23 mouse cellular contexts compared by ENCODE assay signal in genomic region chr6:63531751-63532150, GRCm38 (mm10).
DNase-seq lines count a peak whose midpoint lies in the region.
"Had no signal": no experiment of that assay in that cellular context is flagged by ENCODE, and none has a peak within 500 bp of the region (broad histone marks: within the 10 kb centered on the region; RNA-seq: fewer than 3 reads in every experiment).

No protein-coding gene starts in this region.

- no peaks in the 10 kb centered on the region for H3K4me1 ChIP-seq in hindbrain, embryonic 10.5 days (replicated peaks)
- H3K4me1 ChIP-seq: forebrain, embryonic 10.5 days; heart, embryonic 15.5 days; hindbrain, embryonic 15.5 days; limb, embryonic 13.5 days; liver, embryonic 13.5 days; lung, embryonic 15.5 days; megakaryocyte, embryonic 14.5 days; midbrain, embryonic 13.5 days; neural tube, embryonic 12.5 days had no signal

- DNase-seq in frontal cortex, postnatal 36 days (ENCODE audit: low spot score in 2 of 2), result peak; percentile 3 to 10
- no peak for DNase-seq in frontal cortex, postnatal 10 days (ENCODE audit: low spot score in 2 of 2)
- peak; percentile 1 for DNase-seq in right cerebral cortex, postnatal 4 days
- DNase-seq in right cerebral cortex, postnatal 14 days, result no peak
- peak; percentile 73 for DNase-seq in cerebellum, adult 9-10 months
- no peak for DNase-seq in embryo, embryonic 10 days (ENCODE audit: low spot score)
- no peak for DNase-seq in hindbrain, embryonic 10.5 days (ENCODE audit: low spot score)
- no peak for DNase-seq in kidney, postnatal 25 days
- DNase-seq: adrenal gland, postnatal 25 days; gastrocnemius, adult 2 months; heart, postnatal 4 days; kidney, postnatal 36 days; layer of hippocampus, postnatal 36 days; liver, embryonic 13.5 days; lung, postnatal 36 days had no signal

- H3K9me3 ChIP-seq in hindbrain, embryonic 10.5 days, result no peaks in the 10 kb centered on the region
- H3K9me3 ChIP-seq: forebrain, embryonic 10.5 days; heart, embryonic 15.5 days; hindbrain, embryonic 15.5 days; limb, embryonic 13.5 days; liver, embryonic 13.5 days; lung, embryonic 15.5 days; megakaryocyte, embryonic 14.5 days; midbrain, embryonic 13.5 days; neural tube, embryonic 12.5 days had no signal

- no peaks in the 10 kb centered on the region for H3K36me3 ChIP-seq in hindbrain, embryonic 10.5 days
- H3K36me3 ChIP-seq: forebrain, embryonic 10.5 days; heart, embryonic 15.5 days; hindbrain, embryonic 15.5 days; limb, embryonic 13.5 days; liver, embryonic 13.5 days; lung, embryonic 15.5 days; midbrain, embryonic 13.5 days; neural tube, embryonic 12.5 days had no signal

- no peak overlapping the region for H3K27ac ChIP-seq in hindbrain, embryonic 10.5 days
- H3K27ac ChIP-seq: forebrain, embryonic 10.5 days; gastrocnemius, adult 2 months; heart, embryonic 15.5 days; hindbrain, embryonic 15.5 days; limb, embryonic 13.5 days; liver, embryonic 13.5 days; lung, embryonic 15.5 days; midbrain, embryonic 13.5 days; neural tube, embryonic 12.5 days had no signal

- H3K4me3 ChIP-seq in hindbrain, embryonic 10.5 days, result no peak overlapping the region
- H3K4me3 ChIP-seq: forebrain, embryonic 10.5 days; gastrocnemius, adult 2 months; heart, embryonic 15.5 days; hindbrain, embryonic 15.5 days; limb, embryonic 13.5 days; liver, embryonic 13.5 days; lung, embryonic 15.5 days; megakaryocyte, embryonic 14.5 days; midbrain, embryonic 13.5 days; neural tube, embryonic 12.5 days had no signal

- no peaks in the 10 kb centered on the region for H3K27me3 ChIP-seq in hindbrain, embryonic 10.5 days (ENCODE audit: insufficient read depth, poor library complexity, severe bottlenecking)
- H3K27me3 ChIP-seq: heart, embryonic 15.5 days; hindbrain, embryonic 15.5 days; limb, embryonic 13.5 days; liver, embryonic 13.5 days; lung, embryonic 15.5 days; megakaryocyte, embryonic 14.5 days; midbrain, embryonic 13.5 days; neural tube, embryonic 12.5 days had no signal

- 93% methylated on average over 2 of the region's 2 CpGs for WGBS in hindbrain, embryonic 10.5 days

Comparison
In these comparisons a context has a peak if more than half of its experiments do, and no peak if none do; other contexts are left out.
1. DNase-seq: peak in frontal cortex, postnatal 36 days (2 of 2), right cerebral cortex, postnatal 4 days (single experiment) and cerebellum, adult 9-10 months (single experiment); none in frontal cortex, postnatal 10 days (0 of 2), right cerebral cortex, postnatal 14 days (single experiment), embryo, embryonic 10 days (single experiment), hindbrain, embryonic 10.5 days (single experiment) and kidney, postnatal 25 days (0 of 2).